Mouse (Mus musculus): ENCODE measurements around the gene Fbxo17.

GRCm38 (mm10) chr7:28770309-28770708 lies 53.7 kb downstream of the Fbxo17 start:
- TF ChIP-seq HCFC1 (IDR thresholded peaks at IDR 0.05; ENCODE audit: borderline replicate concordance, insufficient read depth, low read length) = no peak
- no peak for TF ChIP-seq CHD2 (IDR thresholded peaks at IDR 0.05; ENCODE audit: low read depth, low read length)

Measured in ES-E14 (cell line).